In genomic region chr13:108158465-108159240, GRCm38 (mm10) we compare ENCODE assay signal across 7 mouse cellular contexts. TPM values are rescaled to one million over a fixed set of nuclear protein-coding genes. Genes with fewer than 3 reads are reported as not detected.
A peak's percentile ranks its signal among the peaks of the same experiment; 100 is the strongest.
DNase-seq lines count a peak whose midpoint lies in the region; ATAC-seq lines count a peak whose summit lies in the region.

TSS of gene Ndufaf2 (minus strand) at chr13:108158623.
TSS of gene Ercc8 (plus strand) at chr13:108158731.

- peak within 1 kb of the TSS; percentile 72 for H3K4me2 ChIP-seq in embryonic facial prominence, embryonic 11.5 days (ENCODE audit: low read depth, low read length)
- H3K4me2 ChIP-seq in midbrain, embryonic 13.5 days (replicated peaks) = peak within 1 kb of the TSS; percentile 84

- no peaks in the 10 kb centered on the region for H3K4me1 ChIP-seq in embryonic facial prominence, embryonic 11.5 days (ENCODE audit: control insufficient read depth, insufficient read depth, low read length)
- peaks cover 15% of the 10 kb centered on the region for H3K4me1 ChIP-seq in limb, embryonic 10.5 days
- H3K4me1 ChIP-seq in midbrain, embryonic 13.5 days (replicated peaks) = peaks cover 15% of the 10 kb centered on the region

- peak; percentile 97 for ATAC-seq in embryonic facial prominence, embryonic 11.5 days (replicated peaks; ENCODE audit: insufficient number of reproducible peaks, low FRiP score, low TSS enrichment, low read depth)
- peak; percentile 97 for ATAC-seq in granulocyte monocyte progenitor cell, adult 5-6 weeks (replicated peaks; ENCODE audit: poor library complexity, severe bottlenecking)
- ATAC-seq in midbrain, embryonic 13.5 days = peak; percentile 98

- no peaks in the 10 kb centered on the region for H3K36me3 ChIP-seq in embryonic facial prominence, embryonic 11.5 days (replicated peaks; ENCODE audit: control insufficient read depth, insufficient read depth, low read depth, low read length)
- H3K36me3 ChIP-seq in limb, embryonic 10.5 days = peaks cover 20% of the 10 kb centered on the region
- H3K36me3 ChIP-seq in midbrain, embryonic 13.5 days = peaks cover 13% of the 10 kb centered on the region; the same call in 1 of the 2 replicates

- DNase-seq in adrenal gland, postnatal 14 days = peak; percentile 98
- DNase-seq in embryonic facial prominence, embryonic 11.5 days (ENCODE audit: low spot score) = peak; percentile 97
- peak; percentile 91 for DNase-seq in kidney, adult 11 months
- DNase-seq in limb, embryonic 10.5 days (ENCODE audit: low spot score) = peak; percentile 100
- peak; percentile 90 for DNase-seq in spleen, adult 12 weeks (ENCODE audit: low spot score)

- whole genome bisulfite sequencing in embryonic facial prominence, embryonic 11.5 days = under 1% methylated on average over 47 of the region's 47 CpGs
- WGBS in limb, embryonic 10.5 days = under 1% methylated on average over 47 of the region's 47 CpGs
- 1% methylated on average over 47 of the region's 47 CpGs for WGBS in midbrain, embryonic 13.5 days

- peak within 1 kb of the TSS; percentile 74 for H3K9ac ChIP-seq in embryonic facial prominence, embryonic 11.5 days (replicated peaks; ENCODE audit: low read length)
- H3K9ac ChIP-seq in midbrain, embryonic 13.5 days (replicated peaks) = peak within 1 kb of the TSS; percentile 77

- H3K4me3 ChIP-seq in embryonic facial prominence, embryonic 11.5 days (ENCODE audit: low read depth, low read length) = peak within 1 kb of the TSS; percentile 83
- peak within 1 kb of the TSS; percentile 85 for H3K4me3 ChIP-seq in limb, embryonic 10.5 days
- peak within 1 kb of the TSS; percentile 91 for H3K4me3 ChIP-seq in midbrain, embryonic 13.5 days (replicated peaks)

- H3K27ac ChIP-seq in embryonic facial prominence, embryonic 11.5 days (replicated peaks; ENCODE audit: low read depth, low read length) = no peak within 1 kb of the TSS
- peak within 1 kb of the TSS; percentile 85 for H3K27ac ChIP-seq in limb, embryonic 10.5 days
- peak within 1 kb of the TSS; percentile 51 for H3K27ac ChIP-seq in midbrain, embryonic 13.5 days

- H3K9me3 ChIP-seq in embryonic facial prominence, embryonic 11.5 days (replicated peaks; ENCODE audit: control insufficient read depth, low read length) = no peaks in the 10 kb centered on the region
- no peaks in the 10 kb centered on the region for H3K9me3 ChIP-seq in limb, embryonic 10.5 days (replicated peaks)
- H3K9me3 ChIP-seq in midbrain, embryonic 13.5 days = no peaks in the 10 kb centered on the region

- H3K27me3 ChIP-seq in embryonic facial prominence, embryonic 11.5 days (ENCODE audit: control insufficient read depth, insufficient read depth, low read length) = no peaks in the 10 kb centered on the region
- no peaks in the 10 kb centered on the region for H3K27me3 ChIP-seq in limb, embryonic 10.5 days (ENCODE audit: low read depth, poor library complexity, severe bottlenecking)
- H3K27me3 ChIP-seq in midbrain, embryonic 13.5 days = no peaks in the 10 kb centered on the region

RNA-seq across cellular contexts. Expression of gene Ndufaf2, which starts in this region (rescaled TPM):
- 40.5 and 45.4 TPM in 2 replicates for total RNA-seq in adrenal gland, postnatal 14 days (2021)
- 99.9 and 112 TPM in 2 replicates for polyA plus RNA-seq in embryonic facial prominence, embryonic 11.5 days (2014; fragmentation: Nextera tagmentation; extraction: Ambion mirVana)
- 40.9 and 101 TPM in 2 replicates for total RNA-seq in granulocyte monocyte progenitor cell, adult 5-6 weeks (2014; fragmentation: Nextera tagmentation)
- total RNA-seq in granulocyte monocyte progenitor cell, adult 5-6 weeks (2017) = 69.2 and 69.6 TPM in 2 replicates
- 89.8 and 111 TPM in 2 replicates for polyA plus RNA-seq in limb, embryonic 10.5 days (2016; fragmentation: Nextera tagmentation; extraction: Ambion mirVana)
- polyA plus RNA-seq in midbrain, embryonic 13.5 days (2015; fragmentation: Nextera tagmentation; extraction: Ambion mirVana) = 75.4 and 81.5 TPM in 2 replicates

RNA-seq across cellular contexts. Expression of gene Ercc8, which starts in this region (rescaled TPM):
- 11.2 and 12.5 TPM in 2 replicates for total RNA-seq in adrenal gland, postnatal 14 days (2021)
- 24.2 and 25.7 TPM in 2 replicates for polyA plus RNA-seq in embryonic facial prominence, embryonic 11.5 days (2014; fragmentation: Nextera tagmentation; extraction: Ambion mirVana)
- total RNA-seq in granulocyte monocyte progenitor cell, adult 5-6 weeks (2014; fragmentation: Nextera tagmentation) = 18.1 and 21.1 TPM in 2 replicates
- total RNA-seq in granulocyte monocyte progenitor cell, adult 5-6 weeks (2017) = 12.4 and 13.5 TPM in 2 replicates
- 27.3 and 29.6 TPM in 2 replicates for polyA plus RNA-seq in limb, embryonic 10.5 days (2016; fragmentation: Nextera tagmentation; extraction: Ambion mirVana)
- 29.1 and 30.0 TPM in 2 replicates for polyA plus RNA-seq in midbrain, embryonic 13.5 days (2015; fragmentation: Nextera tagmentation; extraction: Ambion mirVana)
